Mouse (Mus musculus) kidney, adult 18-20 months (tissue): Measurements from ENCODE around the gene Tas2r102.

ENCODE experiments used
- DNase-seq: peaks from one replicate; pipeline ENCODE4 v3.0.0; 2021

The Tas2r102 gene

DNA sequence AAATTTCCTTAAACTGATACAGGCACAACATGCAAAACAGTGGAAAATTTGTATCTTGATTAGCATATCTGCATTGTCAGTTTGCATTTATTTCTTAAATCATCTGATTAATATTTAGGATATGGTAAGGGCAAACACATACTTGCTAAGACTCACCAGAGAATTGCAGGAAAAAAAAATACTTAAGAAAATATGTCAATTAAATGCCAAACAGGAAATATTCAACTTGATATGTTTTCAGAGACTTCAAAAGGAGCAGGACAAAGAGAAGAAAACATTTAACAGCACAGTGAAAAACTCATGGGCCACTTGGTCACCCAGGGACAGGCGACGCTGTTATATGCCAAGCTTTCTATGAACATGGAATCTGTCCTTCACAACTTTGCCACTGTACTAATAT, at the start of gene Tas2r102:
TSS of gene Tas2r102 (plus strand) at position 301 of the 400 bp plus-strand sequence.
- no peak for DNase-seq

DNA sequence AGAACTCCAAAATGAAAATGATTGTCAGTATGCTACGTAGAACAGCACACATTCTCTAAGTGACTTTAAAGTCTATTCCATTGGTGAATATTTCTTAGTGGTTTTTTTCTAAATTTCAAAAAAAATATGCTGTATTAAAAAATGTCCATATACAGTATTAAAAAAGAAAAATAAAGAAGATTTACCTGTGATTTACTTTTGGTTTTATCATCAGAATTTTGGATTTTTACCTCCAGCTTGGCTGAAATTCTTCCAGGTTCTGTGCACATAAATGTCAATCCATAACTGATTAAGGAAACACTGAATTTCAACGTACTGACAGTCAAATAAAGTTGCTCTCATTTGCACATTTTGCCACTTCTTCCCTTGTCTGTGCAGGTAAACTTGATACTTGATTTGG, 24.0 kb upstream of the Tas2r102 start, which contains the start of gene Tas2r115:
TSS of gene Tas2r115 (minus strand) at position 101 of the 400 bp plus-strand sequence.
- no peak for DNase-seq

DNA sequence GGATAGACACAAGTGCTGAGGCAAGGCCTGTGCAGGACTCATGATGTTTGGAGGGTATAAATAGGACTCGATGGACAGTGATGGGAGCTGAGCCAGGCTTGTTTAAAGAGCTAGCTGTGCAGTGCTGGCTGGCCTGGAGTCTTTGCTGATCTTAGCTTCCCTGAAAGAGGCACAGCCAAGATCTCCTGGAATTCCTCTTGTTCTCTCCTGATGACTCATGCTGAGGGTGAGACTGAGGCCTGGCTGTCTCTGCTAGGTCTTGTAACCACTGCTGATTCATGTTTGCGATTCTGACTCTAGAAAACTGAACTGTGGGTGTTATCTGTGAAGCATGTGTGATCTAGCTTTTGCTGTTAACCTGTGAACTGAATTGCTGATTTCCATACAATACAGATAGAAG, 11.7 kb upstream of the Tas2r102 start:
- DNase-seq, result no peak

DNA sequence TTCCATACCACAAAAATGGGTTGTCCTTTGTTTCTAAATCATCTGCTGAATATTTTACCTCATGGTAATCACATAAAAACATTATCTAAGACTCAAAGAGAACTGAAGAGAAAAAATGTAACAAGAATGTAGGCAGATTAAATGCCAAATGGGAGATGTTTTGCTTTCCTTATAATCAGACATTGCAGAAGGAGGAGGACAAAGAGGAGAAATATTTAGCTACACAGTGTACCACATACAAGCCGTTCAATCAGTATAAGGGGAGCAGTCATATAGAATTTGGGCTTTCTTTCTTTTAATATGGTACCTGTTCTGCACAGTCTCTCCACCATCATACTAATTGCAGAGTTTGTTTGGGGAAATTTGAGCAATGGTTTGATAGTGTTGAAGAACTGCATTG, 7.5 kb upstream of the Tas2r102 start, which contains the start of gene Tas2r124:
TSS of gene Tas2r124 (plus strand) at position 301 of the 400 bp plus-strand sequence.
- no peak for DNase-seq

DNA sequence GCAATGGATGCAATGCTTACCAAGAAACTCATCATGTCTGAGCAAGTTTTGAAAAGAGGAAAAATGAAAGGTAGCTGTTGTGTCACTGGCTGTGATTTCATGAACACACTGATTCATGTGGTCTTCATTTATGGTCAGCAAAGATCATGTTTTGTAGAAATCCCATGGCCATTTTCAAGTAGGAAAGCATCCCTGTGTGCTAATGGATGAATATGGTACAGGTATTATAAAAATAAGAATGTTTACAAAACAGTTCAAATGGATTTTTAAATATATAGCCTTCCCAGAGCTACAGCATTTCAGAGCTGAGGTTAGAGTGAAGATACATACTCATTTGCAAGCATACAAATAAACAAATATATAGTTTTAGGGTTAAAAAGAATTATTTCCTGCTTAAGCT, 16.1 kb downstream of the Tas2r102 start, which contains the start of gene Tas2r136:
TSS of gene Tas2r136 (minus strand) at position 101 of the 400 bp plus-strand sequence.
- DNase-seq, result no peak

DNA sequence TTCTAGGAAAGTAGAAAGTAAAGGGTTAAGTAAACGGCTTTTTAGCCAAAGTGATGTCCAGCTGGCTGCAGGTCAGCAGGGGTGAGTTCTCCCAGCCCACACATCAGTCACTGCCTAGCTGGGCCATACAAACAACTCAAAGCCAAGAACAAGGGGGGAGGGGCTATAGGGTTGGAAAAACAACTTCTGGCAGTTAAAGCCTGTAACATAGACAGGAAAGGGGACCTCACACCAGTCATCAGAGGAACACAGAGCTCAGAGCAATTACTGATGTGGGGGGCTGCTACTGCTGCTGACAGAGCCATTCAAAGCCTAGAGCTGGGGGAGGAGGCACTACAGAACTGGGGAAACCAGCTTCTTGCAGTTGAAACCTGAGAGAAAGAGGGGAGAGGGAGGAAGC, 33.5 kb downstream of the Tas2r102 start:
- DNase-seq, result no peak

DNA sequence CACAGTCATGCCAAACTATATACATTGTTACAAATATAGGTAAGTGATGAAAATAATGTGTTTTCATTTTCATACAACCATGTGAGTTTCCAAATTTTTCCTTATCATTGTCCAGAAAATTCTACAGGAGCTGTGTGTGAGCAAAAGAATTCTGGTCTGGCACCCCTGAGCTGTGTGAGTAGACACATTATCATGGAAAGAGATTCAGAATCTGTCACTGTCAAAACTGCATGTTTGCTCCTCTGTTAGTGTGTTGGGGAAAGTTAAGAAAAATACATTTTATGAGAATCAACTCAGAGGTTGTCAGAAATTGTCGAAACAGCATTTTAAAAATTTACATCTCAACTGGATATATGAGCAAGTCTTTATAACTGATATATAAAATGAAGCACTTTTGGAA, 40.6 kb downstream of the Tas2r102 start, which contains the start of gene Tas2r117:
TSS of gene Tas2r117 (plus strand) at position 301 of the 400 bp plus-strand sequence.
- no peak for DNase-seq
